Mouse (Mus musculus) forelimb bud, embryonic 11.5 days (tissue): ENCODE measurements around the gene Ick.

Source experiments
- DNase-seq: peaks from one replicate; pipeline ENCODE4 v3.0.0-alpha.2; 2012; ENCODE audit warnings: low read depth, low spot score

Gene Ick

GRCm38 (mm10) chr9:78190651-78191634 is 82.0 kb downstream of the Ick start:
- DNase-seq, result no peak

GRCm38 (mm10) chr9:78191736-78192135 is 82.7 kb downstream of the Ick start:
- peak; percentile 89 for DNase-seq

GRCm38 (mm10) chr9:78193902-78194597 is 85.1 kb downstream of the Ick start:
- DNase-seq, result peak; percentile 63

- DNase-seq, result no peak
These were observed 86.0 kb downstream of the Ick start for GRCm38 (mm10) chr9:78195034-78195433.

GRCm38 (mm10) chr9:78197801-78198200 is 88.8 kb downstream of the Ick start:
- no peak for DNase-seq

GRCm38 (mm10) chr9:78204194-78204593 is 95.2 kb downstream of the Ick start:
- no peak for DNase-seq

GRCm38 (mm10) chr9:78208956-78209355 is 100.0 kb downstream of the Ick start:
- no peak for DNase-seq

- no peak for DNase-seq
These were observed 101.1 kb downstream of the Ick start for GRCm38 (mm10) chr9:78210079-78210478.

GRCm38 (mm10) chr9:78210821-78211220 is 101.8 kb downstream of the Ick start:
- no peak for DNase-seq

GRCm38 (mm10) chr9:78211521-78211920 is 102.5 kb downstream of the Ick start:
- DNase-seq, result no peak

- no peak for DNase-seq
These were observed 103.5 kb downstream of the Ick start for GRCm38 (mm10) chr9:78212341-78213049.

GRCm38 (mm10) chr9:78217074-78217473 is 108.1 kb downstream of the Ick start:
- no peak for DNase-seq
